Mouse (Mus musculus): ENCODE measurements at regions not wholly inside any gene's neighbourhood (a gene's known extent, or its start where the extent isn't known, plus 50 kb on each side); places are given as distances from the start of the nearest gene placed in this dataset.

DNA sequence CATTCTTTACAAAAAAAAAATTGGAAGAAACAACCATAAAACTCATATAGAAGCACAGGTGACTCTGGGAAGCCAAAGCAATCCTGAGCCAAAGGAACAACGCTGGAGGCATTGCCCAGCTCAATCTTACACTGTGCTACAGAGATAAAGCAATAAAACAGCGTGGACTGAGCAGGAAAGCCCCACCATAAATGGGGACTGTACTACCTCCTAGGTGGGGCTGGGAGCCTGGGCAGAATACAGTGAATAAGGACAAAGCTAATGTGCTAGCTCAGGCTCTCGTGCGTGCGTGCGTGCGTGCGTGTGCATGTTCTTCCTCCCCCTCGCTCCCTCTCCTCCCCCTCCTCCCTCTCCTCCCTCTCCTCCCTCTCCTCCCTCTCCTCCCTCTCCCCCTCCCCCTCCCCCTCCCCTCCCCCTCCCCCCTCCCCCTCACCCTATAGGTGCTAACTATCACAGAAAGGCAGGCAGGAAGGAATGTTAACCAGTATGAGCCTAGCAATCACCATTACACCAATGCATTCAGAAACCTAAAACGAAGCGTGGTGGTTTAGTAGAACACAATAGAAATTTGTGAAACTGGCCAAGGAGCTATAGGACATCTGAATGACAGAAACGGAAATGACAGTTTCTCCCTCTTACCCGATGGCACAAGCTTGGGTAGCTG is 64.6 kb upstream of the 4932438A13Rik start:
- H3K4me2 ChIP-seq (ENCODE audit: insufficient read depth, low read depth, poor library complexity, severe bottlenecking), result no peak overlapping the region
- in situ Hi-C loops (cut with MboI; ENCODE audit: low pct_ligation_motif_present, low pct_unique_long_range_greater_than_20kb, low sequenced_read_pairs), result no loop called here
- TF ChIP-seq TCF12 (IDR thresholded peaks at IDR 0.05; ENCODE audit: low read depth, low read length) (no peak), IRF4 (IDR thresholded peaks at IDR 0.05; ENCODE audit: low read depth, low read length) (no peak), SIN3A (IDR thresholded peaks at IDR 0.05; ENCODE audit: low read length) (no peak), MAFK (IDR thresholded peaks at IDR 0.05; ENCODE audit: insufficient replicate concordance, low read length) (no peak), BHLHE40 (IDR thresholded peaks at IDR 0.05; ENCODE audit: low read depth, low read length) (no peak), ELF1 (IDR thresholded peaks at IDR 0.05; ENCODE audit: low read depth, low read length) (no peak), ZNF384 (IDR thresholded peaks at IDR 0.05; ENCODE audit: low read depth, low read length) (no peak), POLR2A (IDR thresholded peaks at IDR 0.05; ENCODE audit: low read depth, low read length) (no peak), CTCF (conservative IDR thresholded peaks at IDR 0.05 in 1 of 2, IDR thresholded peaks at IDR 0.05 in 1 of 2; ENCODE audit: low read depth in 2 of 2, low read length in 2 of 2) (no peak), RCOR1 (conservative IDR thresholded peaks at IDR 0.05; ENCODE audit: low read depth, low read length) (no peak), SMC3 (IDR thresholded peaks at IDR 0.05; ENCODE audit: low read depth, low read length) (no peak), MEF2A (IDR thresholded peaks at IDR 0.05; ENCODE audit: borderline replicate concordance, low read depth, low read length) (no peak), MAZ (IDR thresholded peaks at IDR 0.05; ENCODE audit: low read depth, low read length) (no peak), EP300 (IDR thresholded peaks at IDR 0.05; ENCODE audit: low read length) (no peak), ZMIZ1 (IDR thresholded peaks at IDR 0.05; ENCODE audit: low read depth, low read length) (no peak), POLR2AphosphoS2 (IDR thresholded peaks at IDR 0.05; ENCODE audit: low read depth, low read length) (no peak), ETS1 (conservative IDR thresholded peaks at IDR 0.05; ENCODE audit: low read depth, low read length) (no peak), USF1 (IDR thresholded peaks at IDR 0.05; ENCODE audit: low read depth, low read length) (no peak)
- no peaks in the 10 kb centered on the region for H3K36me3 ChIP-seq (replicated peaks in 1 of 2; ENCODE audit: control insufficient read depth in 1 of 2, insufficient read depth in 1 of 2, low read length in 1 of 2)
- no peak overlapping the region for H3K27ac ChIP-seq (ENCODE audit: insufficient read depth, low read depth)
- H3K9me3 ChIP-seq (replicated peaks; ENCODE audit: low read length), result no peaks in the 10 kb centered on the region
- no peak overlapping the region for H3K9ac ChIP-seq (ENCODE audit: insufficient read depth, low read depth)
- H3K4me3 ChIP-seq (replicated peaks in 1 of 3; ENCODE audit: low read depth in 2 of 3, low read length in 2 of 3, poor library complexity in 1 of 3), result no peak overlapping the region
- dilution Hi-C loops (cut with MboI; ENCODE audit: extremely low pct_ligation_motif_present, extremely low pct_unique_long_range_greater_than_20kb, low sequenced_read_pairs), result no loop called here
- H3K79me2 ChIP-seq (replicated peaks; ENCODE audit: control insufficient read depth, extremely low read depth, insufficient read depth, poor library complexity, severe bottlenecking), result no peaks in the 10 kb centered on the region
- no peaks in the 10 kb centered on the region for H3K27me3 ChIP-seq (replicated peaks)
- no peaks in the 10 kb centered on the region for H3K4me1 ChIP-seq (ENCODE audit: control insufficient read depth in 1 of 2, insufficient read depth in 2 of 2)
- DNase-seq (ENCODE audit: extremely low read depth), result no peak

DNA sequence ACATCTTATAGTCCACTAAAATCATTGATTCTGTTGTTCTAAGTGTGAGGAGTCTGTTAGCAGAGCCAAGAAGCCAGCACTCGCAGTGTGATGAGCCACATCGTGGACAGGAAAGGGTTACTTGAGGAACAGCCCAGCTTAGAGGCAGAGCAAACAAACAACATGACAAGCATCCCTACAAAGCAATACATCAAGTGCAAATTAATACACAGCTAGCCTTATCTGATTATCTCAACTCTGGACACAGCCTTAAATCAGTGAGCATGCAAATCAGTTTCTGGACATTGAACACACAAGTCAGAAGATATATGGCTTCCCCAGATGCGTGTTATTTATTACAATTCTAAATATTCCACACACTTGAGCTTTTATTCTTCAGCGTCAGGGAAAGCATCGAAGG is 52.4 kb upstream of the 4932438A13Rik start:
- Histone ChIP-seq H3K9me3 (replicated peaks; ENCODE audit: low read length) (no peaks in the 10 kb centered on the region), H3K79me2 (replicated peaks; ENCODE audit: control insufficient read depth, extremely low read depth, insufficient read depth, poor library complexity, severe bottlenecking) (no peaks in the 10 kb centered on the region), H3K27ac (ENCODE audit: insufficient read depth, low read depth) (no peak overlapping the region), H3K9ac (ENCODE audit: insufficient read depth, low read depth) (no peak overlapping the region), H3K4me1 (ENCODE audit: control insufficient read depth in 1 of 2, insufficient read depth in 2 of 2) (no peaks in the 10 kb centered on the region), H3K27me3 (replicated peaks) (no peaks in the 10 kb centered on the region), H3K4me3 (replicated peaks in 1 of 3; ENCODE audit: low read depth in 2 of 3, low read length in 2 of 3, poor library complexity in 1 of 3) (no peak overlapping the region), H3K36me3 (replicated peaks in 1 of 2; ENCODE audit: control insufficient read depth in 1 of 2, insufficient read depth in 1 of 2, low read length in 1 of 2) (no peaks in the 10 kb centered on the region), H3K4me2 (ENCODE audit: insufficient read depth, low read depth, poor library complexity, severe bottlenecking) (no peak overlapping the region)
- dilution Hi-C loops (cut with MboI; ENCODE audit: extremely low pct_ligation_motif_present, extremely low pct_unique_long_range_greater_than_20kb, low sequenced_read_pairs), result no loop called here
- no peak for DNase-seq (ENCODE audit: extremely low read depth)
- in situ Hi-C loops (cut with MboI; ENCODE audit: low pct_ligation_motif_present, low pct_unique_long_range_greater_than_20kb, low sequenced_read_pairs), result no loop called here
- TF ChIP-seq MEF2A (IDR thresholded peaks at IDR 0.05; ENCODE audit: borderline replicate concordance, low read depth, low read length) (no peak), NRF1 (IDR thresholded peaks at IDR 0.05; ENCODE audit: low read depth, low read length) (no peak), USF1 (IDR thresholded peaks at IDR 0.05; ENCODE audit: low read depth, low read length) (no peak), JUND (conservative IDR thresholded peaks at IDR 0.05; ENCODE audit: low read depth, low read length) (no peak), UBTF (IDR thresholded peaks at IDR 0.05; ENCODE audit: low read depth, low read length) (no peak), MAX (IDR thresholded peaks at IDR 0.05; ENCODE audit: low read length) (no peak), MYC (IDR thresholded peaks at IDR 0.05; ENCODE audit: low read depth, low read length) (no peak), USF2 (conservative IDR thresholded peaks at IDR 0.05; ENCODE audit: low read depth, low read length) (no peak), POLR2AphosphoS2 (IDR thresholded peaks at IDR 0.05; ENCODE audit: low read depth, low read length) (no peak), TBP (conservative IDR thresholded peaks at IDR 0.05; ENCODE audit: low read depth, low read length) (no peak), IRF4 (IDR thresholded peaks at IDR 0.05; ENCODE audit: low read depth, low read length) (no peak), RAD21 (IDR thresholded peaks at IDR 0.05; ENCODE audit: low read depth, low read length) (no peak), KAT2A (IDR thresholded peaks at IDR 0.05; ENCODE audit: insufficient replicate concordance, low read length) (no peak), TCF12 (IDR thresholded peaks at IDR 0.05; ENCODE audit: low read depth, low read length) (no peak), CTCF (conservative IDR thresholded peaks at IDR 0.05 in 1 of 2, IDR thresholded peaks at IDR 0.05 in 1 of 2; ENCODE audit: low read depth in 2 of 2, low read length in 2 of 2) (no peak), MXI1 (IDR thresholded peaks at IDR 0.05; ENCODE audit: low read depth, low read length) (no peak), BHLHE40 (IDR thresholded peaks at IDR 0.05; ENCODE audit: low read depth, low read length) (no peak)

Measured in CH12.LX (cell line).